Mouse (Mus musculus): ENCODE results near the gene Pfn1. TPM values are rescaled to one million over a fixed set of nuclear protein-coding genes. Genes with fewer than 3 reads are reported as not detected.

The Pfn1 gene
- total and polyA plus RNA-seq, 2 experiments, result 132 to 583 TPM

- Histone ChIP-seq H3K36me3 (ENCODE audit: control insufficient read depth, insufficient read depth, low read length) (peaks cover 10% of the 10 kb centered on the region), H3K79me2 (ENCODE audit: control insufficient read depth, insufficient read depth, low read length) (peaks cover 17% of the 10 kb centered on the region), H3K9ac (ENCODE audit: low read depth, low read length) (peak within 1 kb of the TSS; percentile 96), H3K4me1 (ENCODE audit: control insufficient read depth, insufficient read depth, low read length) (peaks cover 16% of the 10 kb centered on the region), H3K27ac (replicated peaks; ENCODE audit: insufficient read depth, low read depth, low read length) (peak within 1 kb of the TSS; percentile 98), H3K4me3 (ENCODE audit: insufficient read depth, low read depth, low read length) (peak within 1 kb of the TSS; percentile 85), H3K27me3 (ENCODE audit: control insufficient read depth, insufficient read depth, low read length) (no peaks in the 10 kb centered on the region)
- TF ChIP-seq CTCF (IDR thresholded peaks at IDR 0.05; ENCODE audit: low read depth, low read length), result no peak
- peak; percentile 96 for TF ChIP-seq POLR2A (IDR thresholded peaks at IDR 0.05; ENCODE audit: extremely low read depth, insufficient read depth, low read length)
- peak; percentile 84 for DNase-seq (ENCODE audit: extremely low read depth, low read depth, low spot score)
- under 1% methylated on average over 69 of the region's 69 CpGs for WGBS
Measured at GRCm38 (mm10) chr11:70699722-70700556, 45.5 kb upstream of the Pfn1 start, which contains the start of the genes Inca1 and Kif1c. TSS of gene Inca1 (minus strand) at chr11:70700155. TSS of gene Kif1c (plus strand) at chr11:70700548.

DNA sequence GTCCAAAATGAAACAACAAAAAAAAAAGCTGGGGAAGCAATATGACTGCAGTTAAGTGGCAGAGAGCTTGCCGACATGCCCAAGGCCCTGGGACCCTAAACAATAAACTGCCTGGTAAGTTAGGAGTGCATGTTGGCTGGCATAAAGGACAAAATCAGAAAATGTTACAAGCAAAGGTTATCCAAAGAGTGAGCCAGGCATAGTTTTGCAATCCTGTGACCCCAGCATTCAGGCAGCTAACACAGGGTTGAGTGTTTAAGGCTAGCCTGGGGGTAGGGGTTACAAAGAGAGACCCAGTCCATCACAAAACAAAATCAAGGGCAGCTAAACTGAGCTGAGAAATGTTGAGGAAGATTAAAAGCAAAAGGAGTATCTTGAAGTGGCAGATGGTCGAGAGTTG, 44.6 kb upstream of the Pfn1 start:
- Histone ChIP-seq H3K9ac (ENCODE audit: low read depth, low read length) (peak overlapping the region; percentile 71), H3K36me3 (ENCODE audit: control insufficient read depth, insufficient read depth, low read length) (peaks cover 4% of the 10 kb centered on the region), H3K4me1 (ENCODE audit: control insufficient read depth, insufficient read depth, low read length) (peaks cover 16% of the 10 kb centered on the region), H3K79me2 (ENCODE audit: control insufficient read depth, insufficient read depth, low read length) (peaks cover 17% of the 10 kb centered on the region), H3K4me3 (ENCODE audit: insufficient read depth, low read depth, low read length) (peak overlapping the region; percentile 36), H3K27me3 (ENCODE audit: control insufficient read depth, insufficient read depth, low read length) (no peaks in the 10 kb centered on the region), H3K27ac (replicated peaks; ENCODE audit: insufficient read depth, low read depth, low read length) (peak overlapping the region; percentile 77)
- 25% methylated on average over 2 of the region's 2 CpGs for WGBS
- TF ChIP-seq CTCF (IDR thresholded peaks at IDR 0.05; ENCODE audit: low read depth, low read length), result no peak
- no peak for TF ChIP-seq POLR2A (IDR thresholded peaks at IDR 0.05; ENCODE audit: extremely low read depth, insufficient read depth, low read length)
- DNase-seq (ENCODE audit: extremely low read depth, low read depth, low spot score), result peak; percentile 90

DNA sequence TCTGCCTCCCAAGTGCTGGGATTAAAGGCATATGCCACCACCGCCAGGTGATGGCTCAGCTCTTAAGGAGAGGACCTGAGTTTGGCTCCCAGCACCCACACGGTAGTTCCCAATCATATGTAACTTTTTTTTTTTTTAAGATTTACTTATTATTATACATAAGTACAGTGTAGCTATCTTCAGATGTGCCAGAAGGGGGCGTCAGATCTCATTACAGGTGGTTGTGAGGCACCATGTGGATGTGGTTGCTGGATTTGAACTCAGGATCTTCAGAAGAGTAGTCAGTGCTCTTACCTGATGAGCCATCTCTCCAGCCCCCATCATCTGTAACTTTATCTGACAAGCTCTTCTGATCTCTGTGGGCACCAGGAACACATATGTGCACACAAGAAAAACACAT, 42.9 kb upstream of the Pfn1 start:
- Histone ChIP-seq H3K4me1 (ENCODE audit: control insufficient read depth, insufficient read depth, low read length) (peaks cover 5% of the 10 kb centered on the region), H3K79me2 (ENCODE audit: control insufficient read depth, insufficient read depth, low read length) (peaks cover 15% of the 10 kb centered on the region), H3K36me3 (ENCODE audit: control insufficient read depth, insufficient read depth, low read length) (no peaks in the 10 kb centered on the region), H3K27ac (replicated peaks; ENCODE audit: insufficient read depth, low read depth, low read length) (no peak overlapping the region), H3K9ac (ENCODE audit: low read depth, low read length) (no peak overlapping the region), H3K4me3 (ENCODE audit: insufficient read depth, low read depth, low read length) (no peak overlapping the region), H3K27me3 (ENCODE audit: control insufficient read depth, insufficient read depth, low read length) (no peaks in the 10 kb centered on the region)
- no peak for TF ChIP-seq CTCF (IDR thresholded peaks at IDR 0.05; ENCODE audit: low read depth, low read length)
- TF ChIP-seq POLR2A (IDR thresholded peaks at IDR 0.05; ENCODE audit: extremely low read depth, insufficient read depth, low read length), result no peak
- 76% methylated on average over 3 of the region's 3 CpGs for WGBS
- no peak for DNase-seq (ENCODE audit: extremely low read depth, low read depth, low spot score)

GRCm38 (mm10) chr11:70693504-70693903, 39.1 kb upstream of the Pfn1 start:
- DNase-seq (ENCODE audit: extremely low read depth, low read depth, low spot score), result no peak
- no peak overlapping the region for H3K9ac ChIP-seq (ENCODE audit: low read depth, low read length)
- 83% methylated on average over 3 of the region's 3 CpGs for WGBS
- no peak for TF ChIP-seq POLR2A (IDR thresholded peaks at IDR 0.05; ENCODE audit: extremely low read depth, insufficient read depth, low read length)
- no peak for TF ChIP-seq CTCF (IDR thresholded peaks at IDR 0.05; ENCODE audit: low read depth, low read length)
- no peak overlapping the region for H3K4me3 ChIP-seq (ENCODE audit: insufficient read depth, low read depth, low read length)
- H3K27me3 ChIP-seq (ENCODE audit: control insufficient read depth, insufficient read depth, low read length), result no peaks in the 10 kb centered on the region
- H3K4me1 ChIP-seq (ENCODE audit: control insufficient read depth, insufficient read depth, low read length), result 0 out of 2 replicates have a peak, but pooled peaks cover 2% of the 10 kb centered on the region
- no peak overlapping the region for H3K27ac ChIP-seq (replicated peaks; ENCODE audit: insufficient read depth, low read depth, low read length)
- no peaks in the 10 kb centered on the region for H3K79me2 ChIP-seq (ENCODE audit: control insufficient read depth, insufficient read depth, low read length)
- no peaks in the 10 kb centered on the region for H3K36me3 ChIP-seq (ENCODE audit: control insufficient read depth, insufficient read depth, low read length)

DNA sequence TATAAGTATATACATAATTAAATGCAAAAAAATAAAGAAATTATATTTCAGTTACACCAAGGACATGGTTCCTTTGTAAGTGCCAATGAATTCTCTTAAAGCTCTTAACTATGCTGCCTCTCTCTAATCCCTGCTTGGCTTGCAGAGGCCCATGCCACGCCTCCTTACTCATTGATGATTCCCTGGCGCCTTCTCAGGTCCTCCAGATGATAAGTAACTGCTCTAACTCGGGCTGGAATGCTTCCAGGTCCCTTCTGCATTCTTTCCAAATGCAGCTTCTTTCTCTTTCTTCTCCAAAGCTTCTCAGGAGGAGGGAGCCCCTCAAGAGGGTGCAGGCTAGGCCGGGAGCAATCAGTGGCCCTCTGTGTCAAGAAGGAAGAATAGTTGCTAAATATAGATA, 35.1 kb upstream of the Pfn1 start:
- Histone ChIP-seq H3K36me3 (ENCODE audit: control insufficient read depth, insufficient read depth, low read length) (peaks cover 2% of the 10 kb centered on the region; the same call in 1 of the 2 replicates), H3K9ac (ENCODE audit: low read depth, low read length) (no peak overlapping the region), H3K4me3 (ENCODE audit: insufficient read depth, low read depth, low read length) (no peak overlapping the region), H3K27me3 (ENCODE audit: control insufficient read depth, insufficient read depth, low read length) (no peaks in the 10 kb centered on the region), H3K27ac (replicated peaks; ENCODE audit: insufficient read depth, low read depth, low read length) (no peak overlapping the region), H3K4me1 (ENCODE audit: control insufficient read depth, insufficient read depth, low read length) (0 out of 2 replicates have a peak, but pooled peaks cover 5% of the 10 kb centered on the region), H3K79me2 (ENCODE audit: control insufficient read depth, insufficient read depth, low read length) (no peaks in the 10 kb centered on the region)
- DNase-seq (ENCODE audit: extremely low read depth, low read depth, low spot score), result no peak
- no peak for TF ChIP-seq CTCF (IDR thresholded peaks at IDR 0.05; ENCODE audit: low read depth, low read length)
- no peak for TF ChIP-seq POLR2A (IDR thresholded peaks at IDR 0.05; ENCODE audit: extremely low read depth, insufficient read depth, low read length)
- WGBS, result 82% methylated on average over 4 of the region's 4 CpGs

All from liver, adult 2 months (tissue).